Mouse (Mus musculus): ENCODE data around the gene Rnaset2b. TPM values are rescaled to one million over a fixed set of nuclear protein-coding genes. Genes with fewer than 3 reads are reported as not detected.
"Not testable (repeated sequence)": the region's sequence is repeated elsewhere in the genome, so short reads cannot be mapped to it uniquely, and the experiment has no call there.

Gene Rnaset2b
- polyA plus RNA-seq, 1 experiment from 2014 or later, result 87.4 TPM

GRCm38 (mm10) chr17:7030622-7031174 is 60.3 kb downstream of the Rnaset2b start:
- not testable (repeated sequence) for H3K36me3 ChIP-seq; H3K4me1 ChIP-seq; H3K9me3 ChIP-seq (replicated peaks); H3K4me2 ChIP-seq; H3K27ac ChIP-seq (replicated peaks); H3K9ac ChIP-seq (replicated peaks); H3K27me3 ChIP-seq (replicated peaks); H3K4me3 ChIP-seq (replicated peaks); ATAC-seq (ENCODE audit: low FRiP score)
- WGBS, result 82% methylated on average over 3 of the region's 6 CpGs

GRCm38 (mm10) chr17:7033192-7034166 is 63.0 kb downstream of the Rnaset2b start:
- H3K27ac ChIP-seq (replicated peaks); H3K9me3 ChIP-seq (replicated peaks); H3K4me2 ChIP-seq; H3K4me1 ChIP-seq; H3K27me3 ChIP-seq (replicated peaks); H3K9ac ChIP-seq (replicated peaks); H3K36me3 ChIP-seq; H3K4me3 ChIP-seq (replicated peaks): not testable (repeated sequence)
- ATAC-seq (ENCODE audit: low FRiP score), result peak; percentile 24; the same call in 1 of the 2 replicates
- WGBS, result 46% methylated on average over 3 of the region's 17 CpGs

Other genes starting within 250 kb of the Rnaset2b start
- gene Ezr, start 187.8 kb upstream of the Rnaset2b start, polyA plus RNA-seq (2015; fragmentation: Nextera tagmentation; extraction: Ambion mirVana), result 48.0 and 90.3 TPM in 2 replicates
- 56.4 and 57.7 TPM in 2 replicates for gene Rsph3b, start 22.0 kb upstream of the Rnaset2b start, polyA plus RNA-seq (2015; fragmentation: Nextera tagmentation; extraction: Ambion mirVana)
- gene Tagap1, start 9.5 kb upstream of the Rnaset2b start, polyA plus RNA-seq (2015; fragmentation: Nextera tagmentation; extraction: Ambion mirVana), result 54.5 and 55.6 TPM in 2 replicates
- gene Gm49721, start 8.3 kb downstream of the Rnaset2b start, polyA plus RNA-seq (2015; fragmentation: Nextera tagmentation; extraction: Ambion mirVana), result 0.23 and 0.28 TPM in 2 replicates
- 0.41 and 0.43 TPM in 2 replicates for gene Gm1604a, start 54.9 kb downstream of the Rnaset2b start, polyA plus RNA-seq (2015; fragmentation: Nextera tagmentation; extraction: Ambion mirVana)
- gene Rps6ka2, start 199.5 kb downstream of the Rnaset2b start, polyA plus RNA-seq (2015; fragmentation: Nextera tagmentation; extraction: Ambion mirVana), result 15.0 and 17.9 TPM in 2 replicates